Comparison of ENCODE assay signal across 21 mouse cellular contexts in genomic region chr4:95487969-95488368, GRCm38 (mm10).
DNase-seq lines count a peak whose midpoint lies in the region; ATAC-seq and TF ChIP-seq lines count a peak whose summit lies in the region.
"Had no signal": no experiment of that assay in that cellular context is flagged by ENCODE, and none has a peak within 500 bp of the region (broad histone marks: within the 10 kb centered on the region; RNA-seq: fewer than 3 reads in every experiment).

No protein-coding gene starts in this region.

- peak; percentile 45; the same call in 1 of the 2 replicates for ATAC-seq in liver, embryonic 11.5 days (replicated peaks; ENCODE audit: low FRiP score)
- no peak for ATAC-seq in midbrain, embryonic 11.5 days (ENCODE audit: low FRiP score)
- no peak for ATAC-seq in midbrain, postnatal 0 days (ENCODE audit: low FRiP score)
- peak; percentile 43; the same call in 1 of the 2 replicates for ATAC-seq in liver, embryonic 13.5 days (ENCODE audit: low read depth)
- ATAC-seq in stomach, embryonic 16.5 days (ENCODE audit: insufficient read depth, low FRiP score), result no peak
- ATAC-seq in granulocyte monocyte progenitor cell, adult 5-6 weeks (replicated peaks; ENCODE audit: poor library complexity, severe bottlenecking), result no peak
- ATAC-seq: activated CD4-positive, CD25-positive, alpha-beta regulatory T cell, adult 4 months; forebrain, embryonic 14.5 days; Patski had no signal

- no peaks in the 10 kb centered on the region for H3K27me3 ChIP-seq in liver, embryonic 11.5 days (replicated peaks; ENCODE audit: control insufficient read depth, insufficient read depth, low read length)
- no peaks in the 10 kb centered on the region for H3K27me3 ChIP-seq in midbrain, embryonic 11.5 days (ENCODE audit: control insufficient read depth, insufficient read depth, low read length)
- H3K27me3 ChIP-seq in midbrain, postnatal 0 days (ENCODE audit: insufficient read depth, low read length), result no peaks in the 10 kb centered on the region
- no peaks in the 10 kb centered on the region for H3K27me3 ChIP-seq in liver, embryonic 13.5 days
- H3K27me3 ChIP-seq in stomach, embryonic 16.5 days (ENCODE audit: control insufficient read depth, insufficient read depth, low read length), result no peaks in the 10 kb centered on the region
- H3K27me3 ChIP-seq: CH12.LX; hindbrain, embryonic 12.5 days; Patski had no signal

- H3K4me2 ChIP-seq in liver, embryonic 11.5 days, result no peak overlapping the region
- no peak overlapping the region for H3K4me2 ChIP-seq in midbrain, embryonic 11.5 days
- no peak overlapping the region for H3K4me2 ChIP-seq in midbrain, postnatal 0 days (ENCODE audit: low read depth, low read length, poor library complexity, severe bottlenecking)
- H3K4me2 ChIP-seq in liver, embryonic 13.5 days, result no peak overlapping the region
- no peak overlapping the region for H3K4me2 ChIP-seq in stomach, embryonic 16.5 days (ENCODE audit: low read depth, low read length)
- H3K4me2 ChIP-seq: hindbrain, embryonic 12.5 days had no signal

- WGBS in liver, embryonic 11.5 days, result 49% methylated on average over 1 of the region's 1 CpGs
- 88% methylated on average over 1 of the region's 1 CpGs for WGBS in midbrain, embryonic 11.5 days
- 75% methylated on average over 1 of the region's 1 CpGs for WGBS in midbrain, postnatal 0 days
- WGBS in liver, embryonic 13.5 days (ENCODE audit: insufficient replicate concordance), result 25% methylated on average over 1 of the region's 1 CpGs
- WGBS in stomach, embryonic 16.5 days, result 51% methylated on average over 1 of the region's 1 CpGs

- no peak overlapping the region for H3K4me3 ChIP-seq in liver, embryonic 11.5 days (ENCODE audit: low read depth, low read length)
- H3K4me3 ChIP-seq in midbrain, embryonic 11.5 days (ENCODE audit: low read depth, low read length), result no peak overlapping the region
- H3K4me3 ChIP-seq in midbrain, postnatal 0 days (ENCODE audit: low read depth, low read length), result no peak overlapping the region
- H3K4me3 ChIP-seq in liver, embryonic 13.5 days (replicated peaks), result no peak overlapping the region
- H3K4me3 ChIP-seq in stomach, embryonic 16.5 days (replicated peaks; ENCODE audit: low read length), result no peak overlapping the region
- H3K4me3 ChIP-seq: embryonic facial prominence, embryonic 10.5 days; forebrain, embryonic 10.5 days; heart, embryonic 10.5 days; hindbrain, embryonic 12.5 days had no signal

- H3K36me3 ChIP-seq in liver, embryonic 11.5 days (ENCODE audit: control insufficient read depth, insufficient read depth, low read length), result no peaks in the 10 kb centered on the region
- no peaks in the 10 kb centered on the region for H3K36me3 ChIP-seq in midbrain, embryonic 11.5 days (ENCODE audit: control insufficient read depth, insufficient read depth, low read length)
- H3K36me3 ChIP-seq in midbrain, postnatal 0 days (ENCODE audit: insufficient read depth, low read length), result no peaks in the 10 kb centered on the region
- H3K36me3 ChIP-seq in liver, embryonic 13.5 days, result no peaks in the 10 kb centered on the region
- no peaks in the 10 kb centered on the region for H3K36me3 ChIP-seq in stomach, embryonic 16.5 days (ENCODE audit: control insufficient read depth, insufficient read depth, low read length)
- H3K36me3 ChIP-seq: embryonic facial prominence, embryonic 10.5 days; forebrain, embryonic 10.5 days; heart, embryonic 10.5 days; hindbrain, embryonic 12.5 days had no signal

- H3K4me1 ChIP-seq in liver, embryonic 11.5 days (replicated peaks; ENCODE audit: control insufficient read depth, insufficient read depth, low read length), result peaks cover 3% of the 10 kb centered on the region; the same call in 1 of the 2 replicates
- no peaks in the 10 kb centered on the region for H3K4me1 ChIP-seq in midbrain, embryonic 11.5 days (ENCODE audit: control insufficient read depth, insufficient read depth, low read length)
- no peaks in the 10 kb centered on the region for H3K4me1 ChIP-seq in midbrain, postnatal 0 days (ENCODE audit: insufficient read depth, low read length)
- H3K4me1 ChIP-seq in liver, embryonic 13.5 days (replicated peaks), result peaks cover 8% of the 10 kb centered on the region
- peaks cover 12% of the 10 kb centered on the region; the same call in 1 of the 2 replicates for H3K4me1 ChIP-seq in stomach, embryonic 16.5 days (ENCODE audit: control insufficient read depth, insufficient read depth, low read length)
- H3K4me1 ChIP-seq: hindbrain, embryonic 12.5 days had no signal

- no peak for DNase-seq in liver, embryonic 11.5 days (ENCODE audit: low spot score)
- DNase-seq in liver, result no peak
- DNase-seq in midbrain, embryonic 11.5 days (ENCODE audit: low spot score, missing footprints), result peak; percentile 10
- no peak for DNase-seq in midbrain, postnatal 0 days (ENCODE audit: low spot score)
- DNase-seq in liver, embryonic 13.5 days, result no peak
- no peak for DNase-seq in frontal cortex, adult 2 months (ENCODE audit: extremely low spot score in 1 of 2, low spot score in 1 of 2)
- DNase-seq: cerebellum, adult 2 months; gastrocnemius, postnatal 36 days; heart, adult 18-20 months; heart, postnatal 10 days; heart, postnatal 4 days had no signal

- no peak for TF ChIP-seq CTCF in midbrain, postnatal 0 days (IDR thresholded peaks at IDR 0.05)

- H3K27ac ChIP-seq in liver, embryonic 11.5 days (ENCODE audit: low read depth, low read length), result no peak overlapping the region; the same call in 1 of the 2 replicates
- no peak overlapping the region for H3K27ac ChIP-seq in midbrain, embryonic 11.5 days (ENCODE audit: low read depth, low read length)
- H3K27ac ChIP-seq in midbrain, postnatal 0 days (ENCODE audit: low read depth, low read length), result no peak overlapping the region
- no peak overlapping the region for H3K27ac ChIP-seq in liver, embryonic 13.5 days
- H3K27ac ChIP-seq in stomach, embryonic 16.5 days (ENCODE audit: low read length), result peak overlapping the region; percentile 11; the same call in 1 of the 2 replicates
- H3K27ac ChIP-seq: embryonic facial prominence, embryonic 10.5 days; forebrain, embryonic 10.5 days; hindbrain, embryonic 12.5 days had no signal

- H3K9ac ChIP-seq in liver, embryonic 11.5 days (ENCODE audit: low read depth, low read length), result no peak overlapping the region
- H3K9ac ChIP-seq in midbrain, embryonic 11.5 days (ENCODE audit: low read length), result no peak overlapping the region
- H3K9ac ChIP-seq in midbrain, postnatal 0 days (replicated peaks; ENCODE audit: low read length, poor library complexity, severe bottlenecking), result no peak overlapping the region
- no peak overlapping the region for H3K9ac ChIP-seq in liver, embryonic 13.5 days
- H3K9ac ChIP-seq in stomach, embryonic 16.5 days (ENCODE audit: low read length), result no peak overlapping the region
- H3K9ac ChIP-seq: hindbrain, embryonic 12.5 days had no signal

- H3K9me3 ChIP-seq in liver, embryonic 11.5 days (ENCODE audit: control insufficient read depth, low read length), result no peaks in the 10 kb centered on the region
- H3K9me3 ChIP-seq in midbrain, embryonic 11.5 days (ENCODE audit: control insufficient read depth, low read length), result no peaks in the 10 kb centered on the region
- H3K9me3 ChIP-seq in midbrain, postnatal 0 days (ENCODE audit: low read length), result no peaks in the 10 kb centered on the region
- no peaks in the 10 kb centered on the region for H3K9me3 ChIP-seq in liver, embryonic 13.5 days (replicated peaks)
- H3K9me3 ChIP-seq in stomach, embryonic 16.5 days (replicated peaks; ENCODE audit: control insufficient read depth, low read length), result no peaks in the 10 kb centered on the region
- H3K9me3 ChIP-seq: embryonic facial prominence, embryonic 10.5 days; forebrain, embryonic 10.5 days; heart, embryonic 10.5 days; hindbrain, embryonic 12.5 days had no signal

Comparison
In these comparisons a context has a peak if more than half of its experiments do, and no peak if none do; other contexts are left out.
1. ATAC-seq: peak in liver, embryonic 11.5 days (single experiment) and liver, embryonic 13.5 days (single experiment); none in midbrain, embryonic 11.5 days (single experiment), midbrain, postnatal 0 days (single experiment), stomach, embryonic 16.5 days (single experiment) and granulocyte monocyte progenitor cell, adult 5-6 weeks (single experiment).